Mouse (Mus musculus) lung, embryonic 14.5 days (tissue): Measurements from ENCODE around the gene Rusc2. TPM values are rescaled to one million over a fixed set of nuclear protein-coding genes. Genes with fewer than 3 reads are reported as not detected.
A peak's percentile ranks its signal among the peaks of the same experiment; 100 is the strongest.

Experiments
- ATAC-seq: fragments of 200-750 bp; cut with Nextera tagmentation; 2 replicates; pipeline ENCODE4 v1.8.0; 2017; ENCODE audit warnings: mild to moderate bottlenecking, moderate TSS enrichment, moderate library complexity; ENCODE audit not compliant: insufficient read depth
- DNase-seq: peaks from one replicate; pipeline ENCODE4 v3.0.0-alpha.2; 2015
- H3K27ac ChIP-seq: fragments of 300-500 bp; sonication (generic); 2 replicates; pipeline ENCODE4 v1.5.1; 2014; ENCODE audit warnings: low read depth, mild to moderate bottlenecking, moderate library complexity
- H3K27me3 ChIP-seq: fragments of 300-500 bp; sonication (generic); 2 replicates; pipeline ENCODE4 v1.6.1; 2014; ENCODE audit warnings: low read length, control low read depth; ENCODE audit not compliant: insufficient read depth
- H3K36me3 ChIP-seq: fragments of 300-500 bp; sonication (generic); 2 replicates; pipeline ENCODE4 v1.6.1; 2014; ENCODE audit warnings: control low read depth; ENCODE audit not compliant: insufficient read depth
- H3K4me1 ChIP-seq: fragments of 300-500 bp; sonication (generic); 2 replicates; pipeline ENCODE4 v1.6.1; 2014; ENCODE audit warnings: antibody characterized with exemption, control low read depth; ENCODE audit not compliant: insufficient read depth
- H3K4me2 ChIP-seq: fragments of 300-500 bp; sonication (generic); 2 replicates; pipeline ENCODE4 v1.6.1; 2014; ENCODE audit warnings: mild to moderate bottlenecking
- H3K4me3 ChIP-seq: fragments of 300-500 bp; sonication (generic); 2 replicates; pipeline ENCODE4 v1.5.1; 2014; ENCODE audit warnings: low read depth, low read length
- H3K9ac ChIP-seq: fragments of 300-500 bp; sonication (generic); 2 replicates; pipeline ENCODE4 v1.6.1; 2014
- H3K9me3 ChIP-seq: fragments of 300-500 bp; sonication (generic); 2 replicates; pipeline ENCODE4 v1.6.1; 2016; ENCODE audit warnings: low read depth, low read length, control low read depth
- CTCF ChIP-seq: IDR thresholded peaks from 2 replicates; pipeline ENCODE4 v1.5.1; 2016; ENCODE audit warnings: antibody characterized with exemption, low read depth
- WGBS: fragments of 180-500 bp; shearing (Covaris S2); extraction: QIAGEN DNeasy Blood & Tissue Kit; methylation state at CpG from one replicate; pipeline ENCODE4 v1.1.7; 2014; 5-methylcytosine and 5-hydroxymethylcytosine counted together
- polyA plus RNA-seq: library from polyadenylated mRNA; unstranded; fragments of >200 nt; fragmentation: Nextera tagmentation; extraction: Ambion mirVana; gene quantifications from 2 replicates; pipeline ENCODE4 v1.2.1, GENCODE M21; 2014

Rusc2 gene
- polyA plus RNA-seq, 1 experiment from 2014 or later: 5.0 TPM

DNA sequence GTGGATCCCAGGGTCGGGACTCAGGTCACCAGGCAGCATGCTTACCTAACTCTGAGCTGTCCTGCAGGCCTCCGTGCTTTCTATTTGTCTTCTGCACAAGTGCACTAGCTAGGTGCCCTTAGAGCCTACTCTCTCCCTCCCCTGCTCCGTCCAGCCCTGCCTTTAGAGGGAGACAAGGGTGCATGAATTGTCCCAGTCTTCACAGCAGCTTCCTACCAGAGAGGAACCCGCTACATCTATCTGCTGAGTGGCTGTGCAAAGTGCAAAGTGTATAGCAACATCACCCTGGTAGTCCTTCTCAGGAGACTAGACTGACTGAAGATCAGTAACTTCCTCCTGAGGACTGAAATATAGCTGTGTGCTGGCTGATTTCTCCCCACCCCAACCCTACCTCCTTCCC is 9.6 kb upstream of the Rusc2 start:
- no peak for ATAC-seq
- 0 out of 2 replicates have a peak, but pooled peaks have one; percentile 13 for TF ChIP-seq CTCF
- H3K9ac ChIP-seq: no peak overlapping the region
- 51% methylated on average over 4 of the region's 4 CpGs for WGBS
- no peaks in the 10 kb centered on the region for H3K4me1 ChIP-seq
- no peaks in the 10 kb centered on the region for H3K36me3 ChIP-seq
- no peaks in the 10 kb centered on the region for H3K9me3 ChIP-seq
- no peak overlapping the region for H3K27ac ChIP-seq
- H3K27me3 ChIP-seq: no peaks in the 10 kb centered on the region; the same call in 1 of the 2 replicates
- no peak for DNase-seq
- H3K4me2 ChIP-seq: no peak overlapping the region
- no peak overlapping the region for H3K4me3 ChIP-seq

DNA sequence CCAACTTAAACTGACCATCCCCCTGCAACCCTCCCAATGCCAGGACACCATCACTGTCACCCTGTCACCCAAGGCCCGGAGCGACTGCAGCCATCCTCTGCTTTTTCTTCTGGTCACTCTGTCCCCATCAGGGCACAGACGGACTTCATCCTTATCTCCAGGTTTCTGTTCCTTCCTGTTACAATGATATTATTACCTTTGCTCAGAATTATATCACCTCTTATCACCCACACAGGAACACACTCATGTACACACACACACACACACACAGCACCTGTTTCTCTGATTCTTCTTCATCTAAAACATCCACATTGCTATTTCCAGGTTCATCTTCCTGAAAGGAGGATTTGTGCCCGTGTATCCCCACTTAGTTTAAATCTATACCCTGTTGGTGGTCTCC is 7.5 kb upstream of the Rusc2 start:
- WGBS: 63% methylated on average over 4 of the region's 4 CpGs
- no peaks in the 10 kb centered on the region; the same call in 1 of the 2 replicates for H3K27me3 ChIP-seq
- no peaks in the 10 kb centered on the region for H3K36me3 ChIP-seq
- no peaks in the 10 kb centered on the region for H3K9me3 ChIP-seq
- H3K4me2 ChIP-seq: no peak overlapping the region
- H3K4me3 ChIP-seq: no peak overlapping the region
- H3K9ac ChIP-seq: no peak overlapping the region
- H3K27ac ChIP-seq: no peak overlapping the region
- no peak for ATAC-seq
- no peak for DNase-seq
- TF ChIP-seq CTCF: no peak
- no peaks in the 10 kb centered on the region for H3K4me1 ChIP-seq

DNA sequence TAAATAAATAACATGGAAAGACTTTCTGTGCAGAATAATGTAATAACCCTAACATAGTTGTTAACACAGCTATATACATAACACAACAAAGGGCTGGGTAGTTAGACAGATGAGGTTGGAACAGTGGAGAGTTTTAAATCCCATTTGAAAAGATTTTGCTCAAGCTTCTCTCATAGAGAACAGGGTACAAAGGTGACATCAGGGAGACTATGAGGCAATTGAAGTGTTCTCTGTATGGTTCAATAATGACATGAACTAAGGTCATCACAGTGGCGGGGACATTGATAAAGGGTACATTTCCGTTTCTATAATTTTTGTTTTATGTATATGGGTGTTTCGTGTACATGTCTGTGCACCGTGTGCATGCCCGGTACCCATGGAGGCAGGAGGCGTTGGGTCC is 2.2 kb upstream of the Rusc2 start:
- DNase-seq (no peak), ATAC-seq (no peak)
- TF ChIP-seq CTCF: no peak
- no peak overlapping the region for H3K4me3 ChIP-seq
- 91% methylated on average over 6 of the region's 6 CpGs for WGBS
- H3K9me3 ChIP-seq: no peaks in the 10 kb centered on the region
- peaks cover 3% of the 10 kb centered on the region; the same call in 1 of the 2 replicates for H3K4me1 ChIP-seq
- H3K27ac ChIP-seq: no peak overlapping the region
- H3K4me2 ChIP-seq: no peak overlapping the region
- H3K9ac ChIP-seq: no peak overlapping the region
- no peaks in the 10 kb centered on the region for H3K36me3 ChIP-seq
- H3K27me3 ChIP-seq: peaks cover 13% of the 10 kb centered on the region; the same call in 1 of the 2 replicates

DNA sequence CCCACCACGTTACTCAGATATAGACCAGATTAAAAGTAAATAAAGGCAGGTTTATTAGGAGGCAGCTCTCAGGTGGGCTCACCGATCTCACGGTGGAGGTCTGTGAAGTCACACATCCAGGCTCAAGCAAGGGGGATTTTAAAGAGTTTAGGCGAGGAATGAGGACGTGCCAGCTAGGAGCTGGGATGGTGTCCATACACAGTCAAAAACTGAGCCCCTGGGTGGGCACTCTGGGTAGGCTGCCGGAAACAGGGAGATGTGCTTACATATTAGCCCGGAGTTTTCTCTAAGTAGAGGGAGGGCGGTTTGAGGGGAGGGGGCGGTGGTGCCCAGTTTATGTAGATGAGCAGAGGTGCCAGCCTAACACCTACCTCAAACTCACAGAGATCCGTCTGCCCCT is 828 bp upstream of the Rusc2 start:
- no peak overlapping the region for H3K27ac ChIP-seq
- peak overlapping the region; percentile 65 for H3K4me3 ChIP-seq
- peaks cover 3% of the 10 kb centered on the region; the same call in 1 of the 2 replicates for H3K4me1 ChIP-seq
- peak overlapping the region; percentile 89 for H3K4me2 ChIP-seq
- TF ChIP-seq CTCF: no peak
- no peak for ATAC-seq
- H3K27me3 ChIP-seq: peaks cover 13% of the 10 kb centered on the region; the same call in 1 of the 2 replicates
- H3K9me3 ChIP-seq: no peaks in the 10 kb centered on the region
- peak overlapping the region; percentile 69 for H3K9ac ChIP-seq
- WGBS: 39% methylated on average over 10 of the region's 10 CpGs
- no peaks in the 10 kb centered on the region for H3K36me3 ChIP-seq
- DNase-seq: no peak

DNA sequence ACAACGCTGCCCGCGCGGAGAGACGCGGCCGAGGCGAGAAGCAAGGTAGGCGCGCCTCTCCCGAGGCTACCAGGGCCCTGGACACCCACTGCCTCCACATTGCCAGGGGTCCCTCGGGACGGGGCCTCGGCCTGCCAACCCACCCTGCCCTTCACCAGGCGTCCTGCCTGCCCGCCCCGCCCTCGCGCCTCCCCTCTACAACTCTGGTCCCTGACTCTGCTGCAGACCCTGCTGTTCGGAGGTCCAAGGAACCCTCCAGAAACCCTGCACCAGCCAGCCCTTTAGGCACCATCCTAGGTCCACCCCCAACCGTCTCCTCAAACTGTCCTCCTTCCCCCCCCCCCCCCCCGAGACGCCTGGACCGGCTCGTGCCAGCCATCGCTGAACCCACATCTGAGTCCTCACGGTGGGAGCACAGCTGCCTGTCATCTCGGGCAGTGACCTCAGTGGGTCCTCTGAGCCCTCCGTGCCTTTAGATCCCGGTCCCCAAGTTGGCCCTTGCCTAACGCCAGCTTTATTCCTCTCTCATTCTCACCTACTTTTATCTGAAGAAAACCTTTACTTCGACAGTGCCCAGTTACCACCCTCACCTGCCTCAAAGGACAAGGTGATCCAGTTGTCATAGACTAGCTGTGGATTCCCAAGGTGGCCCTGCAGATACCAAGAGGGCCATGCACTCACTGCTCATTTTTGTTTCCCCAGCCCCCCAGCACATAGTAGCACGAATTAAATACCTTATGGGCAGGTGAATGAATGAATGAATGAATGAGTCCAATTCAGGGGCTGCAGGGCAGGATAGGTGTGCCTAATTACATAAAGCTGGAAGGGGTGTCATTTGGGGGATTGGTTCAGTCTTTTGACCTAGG is 609 bp downstream of the Rusc2 start:
- ATAC-seq (peak; percentile 73; the same call in 1 of the 2 replicates), DNase-seq (no peak)
- Histone ChIP-seq H3K27me3 (peaks cover 13% of the 10 kb centered on the region; the same call in 1 of the 2 replicates), H3K9me3 (no peaks in the 10 kb centered on the region), H3K4me3 (peak overlapping the region; percentile 65), H3K4me2 (peak overlapping the region; percentile 89), H3K27ac (no peak overlapping the region), H3K4me1 (peaks cover 3% of the 10 kb centered on the region; the same call in 1 of the 2 replicates), H3K36me3 (no peaks in the 10 kb centered on the region), H3K9ac (peak overlapping the region; percentile 69)
- no peak for TF ChIP-seq CTCF
- WGBS: 6% methylated on average over 30 of the region's 33 CpGs

DNA sequence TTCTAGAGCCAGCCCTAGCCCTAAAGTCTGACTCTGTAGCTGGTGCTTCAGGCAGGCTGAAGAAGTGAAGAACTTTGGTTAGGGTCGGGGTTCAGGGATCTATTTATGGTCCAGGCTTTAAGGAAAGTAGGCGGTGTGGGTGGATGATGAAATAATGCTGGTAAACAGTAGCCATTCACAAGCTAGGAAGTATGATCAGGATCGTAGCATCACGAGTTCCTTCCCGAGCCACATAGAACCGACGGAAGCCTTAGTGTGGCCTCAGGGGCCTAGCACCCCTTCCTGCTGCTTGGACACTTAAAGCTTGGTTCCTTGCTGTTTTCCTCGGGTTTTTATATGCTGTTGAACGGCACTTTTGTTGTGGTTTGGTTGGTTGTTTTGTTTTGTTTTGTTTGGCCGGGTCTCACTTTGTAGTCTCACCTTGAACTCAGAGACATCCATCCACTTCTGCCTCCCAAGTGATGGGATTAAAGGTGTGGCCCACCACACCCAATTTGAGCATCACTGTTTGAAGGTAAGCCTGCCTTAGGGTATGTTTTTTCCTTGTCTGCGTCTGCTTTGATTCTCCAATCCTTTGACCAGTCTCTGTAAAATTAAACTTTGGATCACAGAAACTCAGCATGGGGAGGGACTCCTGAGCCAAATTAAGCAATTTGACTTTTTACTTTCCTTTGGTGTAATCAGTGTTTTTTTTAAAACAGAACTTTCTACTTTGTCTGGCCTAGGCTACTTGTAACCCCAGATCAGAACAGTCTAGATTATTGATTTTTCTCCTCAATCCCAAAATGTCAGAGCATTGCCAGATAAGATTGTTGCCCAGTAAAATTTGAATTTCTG is 1.7 kb downstream of the Rusc2 start:
- H3K9ac ChIP-seq: no peak overlapping the region

More for the DNA sequence above, 1.7 kb downstream of the Rusc2 start:
- Histone ChIP-seq H3K36me3 (no peaks in the 10 kb centered on the region), H3K4me1 (peaks cover 3% of the 10 kb centered on the region; the same call in 1 of the 2 replicates), H3K4me2 (peak overlapping the region; percentile 89), H3K27ac (no peak overlapping the region), H3K9me3 (no peaks in the 10 kb centered on the region), H3K27me3 (peaks cover 13% of the 10 kb centered on the region; the same call in 1 of the 2 replicates), H3K4me3 (no peak overlapping the region)
- ATAC-seq (no peak), DNase-seq (no peak)
- TF ChIP-seq CTCF: no peak
- 66% methylated on average over 11 of the region's 11 CpGs for WGBS
